Mouse (Mus musculus) embryonic fibroblast, embryonic 13.5 days (primary cell): Measurements from ENCODE around the gene Abca1. TPM values are rescaled to one million over a fixed set of nuclear protein-coding genes. Genes with fewer than 3 reads are reported as not detected.

Experiments used
- H3K27ac ChIP-seq: 2 replicates; pipeline ENCODE4 v1.5.1; 2012; ENCODE audit warnings: low read length, control low read depth, inconsistent platforms; ENCODE audit not compliant: insufficient read depth
- H3K4me1 ChIP-seq: 2 replicates; pipeline ENCODE4 v1.6.1; 2011; ENCODE audit warnings: low read length; ENCODE audit not compliant: control insufficient read depth, insufficient read depth
- H3K4me3 ChIP-seq: 2 replicates; pipeline ENCODE4 v1.5.1; 2011; ENCODE audit warnings: mild to moderate bottlenecking, control low read depth, low read length; ENCODE audit not compliant: insufficient read depth
- CTCF ChIP-seq: IDR thresholded peaks from 2 replicates; pipeline ENCODE4 v1.5.1; 2011; ENCODE audit warnings: mild to moderate bottlenecking, control low read depth, low read length, moderate library complexity, borderline replicate concordance; ENCODE audit not compliant: insufficient read depth
- POLR2A ChIP-seq: IDR thresholded peaks from 2 replicates; pipeline ENCODE4 v1.6.1; 2011; ENCODE audit warnings: low read depth, mild to moderate bottlenecking, control low read depth, low read length, moderate library complexity
- polyA plus RNA-seq: library from polyadenylated mRNA; stranded (reverse); fragments of >200 nt; gene quantifications from 2 replicates; pipeline ENCODE4 v1.2.4, GENCODE M21; 2011; ENCODE audit warnings: low read depth; ENCODE audit not compliant: missing spikeins, insufficient read length

Gene Abca1
- polyA plus RNA-seq, 1 experiment: 20.4 TPM

- H3K27ac ChIP-seq: no peak overlapping the region
- no peak for TF ChIP-seq CTCF
- TF ChIP-seq POLR2A: no peak
- no peak overlapping the region for H3K4me3 ChIP-seq
- no peaks in the 10 kb centered on the region for H3K4me1 ChIP-seq
These were observed 19.0 kb downstream of the Abca1 start for GRCm38 (mm10) chr4:53140678-53141077.

GRCm38 (mm10) chr4:53139495-53139894 lies 20.2 kb downstream of the Abca1 start:
- Histone ChIP-seq H3K4me3 (no peak overlapping the region), H3K27ac (no peak overlapping the region), H3K4me1 (no peaks in the 10 kb centered on the region)
- no peak for TF ChIP-seq POLR2A
- no peak for TF ChIP-seq CTCF

GRCm38 (mm10) chr4:53138974-53139373 lies 20.7 kb downstream of the Abca1 start:
- H3K4me3 ChIP-seq: no peak overlapping the region
- TF ChIP-seq CTCF (no peak), POLR2A (no peak)
- no peaks in the 10 kb centered on the region for H3K4me1 ChIP-seq
- no peak overlapping the region for H3K27ac ChIP-seq

- H3K4me1 ChIP-seq: no peaks in the 10 kb centered on the region
- no peak overlapping the region for H3K4me3 ChIP-seq
- no peak for TF ChIP-seq POLR2A
- no peak for TF ChIP-seq CTCF
- no peak overlapping the region for H3K27ac ChIP-seq
These were observed 22.6 kb downstream of the Abca1 start for GRCm38 (mm10) chr4:53137087-53137486.

GRCm38 (mm10) chr4:53134816-53135215 lies 24.9 kb downstream of the Abca1 start:
- no peak for TF ChIP-seq POLR2A
- H3K27ac ChIP-seq: no peak overlapping the region
- no peak overlapping the region for H3K4me3 ChIP-seq
- no peaks in the 10 kb centered on the region for H3K4me1 ChIP-seq

GRCm38 (mm10) chr4:53133995-53134394 lies 25.7 kb downstream of the Abca1 start:
- TF ChIP-seq CTCF (no peak), POLR2A (no peak)

GRCm38 (mm10) chr4:53131538-53131937 lies 28.2 kb downstream of the Abca1 start:
- no peak overlapping the region for H3K27ac ChIP-seq
- H3K4me1 ChIP-seq: no peaks in the 10 kb centered on the region
- no peak for TF ChIP-seq CTCF
- TF ChIP-seq POLR2A: no peak
- H3K4me3 ChIP-seq: no peak overlapping the region

More at GRCm38 (mm10) chr4:53133995-53134394, 25.7 kb downstream of the Abca1 start:
- no peaks in the 10 kb centered on the region for H3K4me1 ChIP-seq
- H3K27ac ChIP-seq: no peak overlapping the region
- no peak overlapping the region for H3K4me3 ChIP-seq

- Histone ChIP-seq H3K4me1 (no peaks in the 10 kb centered on the region), H3K4me3 (no peak overlapping the region), H3K27ac (no peak overlapping the region)
- TF ChIP-seq CTCF (no peak), POLR2A (no peak)
These were observed 28.8 kb downstream of the Abca1 start for GRCm38 (mm10) chr4:53130622-53131517.

GRCm38 (mm10) chr4:53129716-53130301 lies 29.9 kb downstream of the Abca1 start:
- Histone ChIP-seq H3K4me1 (no peaks in the 10 kb centered on the region), H3K4me3 (no peak overlapping the region), H3K27ac (no peak overlapping the region)
- TF ChIP-seq POLR2A (no peak), CTCF (no peak)

- H3K4me1 ChIP-seq: 0 out of 2 replicates have a peak, but pooled peaks cover under 1% of the 10 kb centered on the region
- no peak overlapping the region for H3K4me3 ChIP-seq
- TF ChIP-seq POLR2A: no peak
- TF ChIP-seq CTCF: no peak
- no peak overlapping the region for H3K27ac ChIP-seq
These were observed 32.4 kb downstream of the Abca1 start for GRCm38 (mm10) chr4:53127266-53127665.

- Histone ChIP-seq H3K27ac (no peak overlapping the region), H3K4me1 (0 out of 2 replicates have a peak, but pooled peaks cover 2% of the 10 kb centered on the region)
- TF ChIP-seq CTCF: no peak
- no peak for TF ChIP-seq POLR2A
These were observed 32.9 kb downstream of the Abca1 start for GRCm38 (mm10) chr4:53126794-53127193.

More at GRCm38 (mm10) chr4:53126794-53127193, 32.9 kb downstream of the Abca1 start:
- H3K4me3 ChIP-seq: no peak overlapping the region
